Mouse (Mus musculus) yolk sac, embryonic 10.5 days (tissue): ENCODE results near the gene Mdm2.
A peak's percentile ranks its signal among the peaks of the same experiment; 100 is the strongest.
"Not testable (repeated sequence)": the region's sequence is repeated elsewhere in the genome, so short reads cannot be mapped to it uniquely, and the experiment has no call there.

Experiments used
- DNase-seq: peaks from one replicate; pipeline ENCODE4 v3.0.0-alpha.2; 2017; ENCODE audit warnings: low spot score

Gene Mdm2

GRCm38 (mm10) chr10:117710604-117711141, at the start of gene Mdm2:
TSS of gene Mdm2 (minus strand) at chr10:117710758.
- peak; percentile 94 for DNase-seq

- no peak for DNase-seq
Measured at GRCm38 (mm10) chr10:117759844-117760630, 49.5 kb upstream of the Mdm2 start.

- DNase-seq: no peak
Measured at GRCm38 (mm10) chr10:117758749-117759727, 48.5 kb upstream of the Mdm2 start.

- not testable (repeated sequence) for DNase-seq
Measured at GRCm38 (mm10) chr10:117758344-117758743, 47.8 kb upstream of the Mdm2 start.

GRCm38 (mm10) chr10:117757796-117758342, 47.3 kb upstream of the Mdm2 start:
- no peak for DNase-seq

- no peak for DNase-seq
Measured at GRCm38 (mm10) chr10:117757259-117757658, 46.7 kb upstream of the Mdm2 start.

- DNase-seq: no peak
Measured at GRCm38 (mm10) chr10:117756784-117757183, 46.2 kb upstream of the Mdm2 start.

- no peak for DNase-seq
Measured at GRCm38 (mm10) chr10:117755799-117756467, 45.4 kb upstream of the Mdm2 start.

GRCm38 (mm10) chr10:117755086-117755798, 44.7 kb upstream of the Mdm2 start:
- DNase-seq: no peak

- DNase-seq: no peak
Measured at GRCm38 (mm10) chr10:117754609-117754940, 44.0 kb upstream of the Mdm2 start.

- DNase-seq: no peak
Measured at GRCm38 (mm10) chr10:117753711-117754608, 43.4 kb upstream of the Mdm2 start.

- DNase-seq: no peak
Measured at GRCm38 (mm10) chr10:117752851-117753647, 42.5 kb upstream of the Mdm2 start.

- no peak for DNase-seq
Measured at GRCm38 (mm10) chr10:117752304-117752821, 41.8 kb upstream of the Mdm2 start.

- DNase-seq: no peak
Measured at GRCm38 (mm10) chr10:117751744-117752143, 41.2 kb upstream of the Mdm2 start.

- no peak for DNase-seq
Measured at GRCm38 (mm10) chr10:117751282-117751610, 40.7 kb upstream of the Mdm2 start.

GRCm38 (mm10) chr10:117750529-117751281, 40.1 kb upstream of the Mdm2 start:
- DNase-seq: no peak

GRCm38 (mm10) chr10:117749787-117750343, 39.3 kb upstream of the Mdm2 start:
- no peak for DNase-seq
